Mouse (Mus musculus) forebrain, embryonic 10.5 days (tissue): ENCODE measurements around the gene Fcgr4. TPM values are rescaled to one million over a fixed set of nuclear protein-coding genes. Genes with fewer than 3 reads are reported as not detected.

ENCODE experiments used
- DNase-seq: peaks from one replicate; pipeline ENCODE4 v3.0.0-alpha.2; 2017; ENCODE audit warnings: low spot score; ENCODE audit errors: extremely low spot score
- H3K27ac ChIP-seq: fragments of 300-500 bp; sonication (generic); 2 replicates; pipeline ENCODE4 v1.5.1; 2016; ENCODE audit warnings: mild to moderate bottlenecking
- H3K27me3 ChIP-seq: fragments of 300-500 bp; sonication (generic); 2 replicates; pipeline ENCODE4 v1.6.1; 2016; ENCODE audit warnings: mild to moderate bottlenecking; ENCODE audit not compliant: poor library complexity, severe bottlenecking
- H3K36me3 ChIP-seq: fragments of 300-500 bp; sonication (generic); replicated peaks from 2 replicates; pipeline ENCODE4 v1.6.1; 2016; ENCODE audit warnings: mild to moderate bottlenecking, moderate library complexity
- H3K4me1 ChIP-seq: fragments of 300-500 bp; sonication (generic); 2 replicates; pipeline ENCODE4 v1.6.1; 2016
- H3K4me3 ChIP-seq: fragments of 300-500 bp; sonication (generic); 2 replicates; pipeline ENCODE4 v1.5.1; 2016; ENCODE audit warnings: mild to moderate bottlenecking, moderate library complexity
- H3K9me3 ChIP-seq: fragments of 300-500 bp; sonication (generic); 2 replicates; pipeline ENCODE4 v1.6.1; 2016; ENCODE audit warnings: mild to moderate bottlenecking, moderate library complexity
- WGBS: fragments of 180-500 bp; shearing (Covaris S2); methylation state at CpG from one replicate; pipeline ENCODE4 v1.1.7; 2016; 5-methylcytosine and 5-hydroxymethylcytosine counted together
- polyA plus RNA-seq: library from polyadenylated mRNA; unstranded; fragments of >200 nt; fragmentation: Nextera tagmentation; extraction: Ambion mirVana; gene quantifications from 2 replicates; pipeline ENCODE4 v1.2.1, GENCODE M21; 2016

The Fcgr4 gene
- polyA plus RNA-seq, 1 experiment from 2014 or later: 0.11 TPM

- Histone ChIP-seq H3K4me3 (no peak overlapping the region), H3K36me3 (no peaks in the 10 kb centered on the region), H3K27me3 (no peaks in the 10 kb centered on the region), H3K9me3 (no peaks in the 10 kb centered on the region), H3K27ac (no peak overlapping the region), H3K4me1 (no peaks in the 10 kb centered on the region)
- no peak for DNase-seq
- WGBS: 78% methylated on average over 9 of the region's 9 CpGs
These were observed 29.1 kb upstream of the Fcgr4 start for GRCm38 (mm10) chr1:170989656-170990055.

- no peaks in the 10 kb centered on the region for H3K36me3 ChIP-seq
- no peak for DNase-seq
- WGBS: 66% methylated on average over 5 of the region's 5 CpGs
These were observed 26.2 kb upstream of the Fcgr4 start for GRCm38 (mm10) chr1:170992550-170992949.

GRCm38 (mm10) chr1:170996034-170996433, 22.7 kb upstream of the Fcgr4 start:
- 86% methylated on average over 3 of the region's 3 CpGs for WGBS
- DNase-seq: no peak
- no peaks in the 10 kb centered on the region for H3K9me3 ChIP-seq

More at GRCm38 (mm10) chr1:170992550-170992949, 26.2 kb upstream of the Fcgr4 start:
- Histone ChIP-seq H3K4me1 (no peaks in the 10 kb centered on the region), H3K9me3 (no peaks in the 10 kb centered on the region), H3K27me3 (no peaks in the 10 kb centered on the region), H3K4me3 (no peak overlapping the region), H3K27ac (no peak overlapping the region)

GRCm38 (mm10) chr1:170996753-170997152, 22.0 kb upstream of the Fcgr4 start:
- Histone ChIP-seq H3K27me3 (no peaks in the 10 kb centered on the region), H3K9me3 (no peaks in the 10 kb centered on the region), H3K36me3 (no peaks in the 10 kb centered on the region), H3K27ac (no peak overlapping the region), H3K4me1 (0 out of 2 replicates have a peak, but pooled peaks cover 4% of the 10 kb centered on the region), H3K4me3 (no peak overlapping the region)
- 49% methylated on average over 3 of the region's 3 CpGs for WGBS
- DNase-seq: peak; percentile 41

More at GRCm38 (mm10) chr1:170996034-170996433, 22.7 kb upstream of the Fcgr4 start:
- Histone ChIP-seq H3K27ac (no peak overlapping the region), H3K4me1 (0 out of 2 replicates have a peak, but pooled peaks cover 4% of the 10 kb centered on the region), H3K36me3 (no peaks in the 10 kb centered on the region), H3K4me3 (no peak overlapping the region), H3K27me3 (no peaks in the 10 kb centered on the region)

- Histone ChIP-seq H3K36me3 (no peaks in the 10 kb centered on the region), H3K4me1 (0 out of 2 replicates have a peak, but pooled peaks cover 4% of the 10 kb centered on the region), H3K4me3 (peak overlapping the region; percentile 12), H3K27ac (no peak overlapping the region), H3K9me3 (no peaks in the 10 kb centered on the region), H3K27me3 (no peaks in the 10 kb centered on the region)
- no peak for DNase-seq
- 62% methylated on average over 21 of the region's 21 CpGs for WGBS
These were observed 20.7 kb upstream of the Fcgr4 start for GRCm38 (mm10) chr1:170997756-170998655.

GRCm38 (mm10) chr1:170999811-171000210, 18.9 kb upstream of the Fcgr4 start:
- Histone ChIP-seq H3K4me1 (0 out of 2 replicates have a peak, but pooled peaks cover 4% of the 10 kb centered on the region), H3K27ac (no peak overlapping the region), H3K9me3 (no peaks in the 10 kb centered on the region), H3K36me3 (no peaks in the 10 kb centered on the region), H3K4me3 (no peak overlapping the region), H3K27me3 (no peaks in the 10 kb centered on the region)
- no peak for DNase-seq

- H3K4me3 ChIP-seq: no peak overlapping the region
- H3K9me3 ChIP-seq: peaks cover 6% of the 10 kb centered on the region; the same call in 1 of the 2 replicates
- H3K27ac ChIP-seq: no peak overlapping the region
- no peaks in the 10 kb centered on the region for H3K27me3 ChIP-seq
- no peak for DNase-seq
- 74% methylated on average over 6 of the region's 6 CpGs for WGBS
- H3K4me1 ChIP-seq: no peaks in the 10 kb centered on the region
- H3K36me3 ChIP-seq: no peaks in the 10 kb centered on the region
These were observed 13.6 kb upstream of the Fcgr4 start for GRCm38 (mm10) chr1:171005081-171005480.

- Histone ChIP-seq H3K36me3 (no peaks in the 10 kb centered on the region), H3K4me3 (no peak overlapping the region), H3K27ac (no peak overlapping the region), H3K9me3 (peaks cover 9% of the 10 kb centered on the region; the same call in 1 of the 2 replicates), H3K27me3 (no peaks in the 10 kb centered on the region), H3K4me1 (no peaks in the 10 kb centered on the region)
- no peak for DNase-seq
These were observed 13.1 kb upstream of the Fcgr4 start for GRCm38 (mm10) chr1:171005586-171005985.

- Histone ChIP-seq H3K4me3 (no peak overlapping the region), H3K27ac (no peak overlapping the region), H3K27me3 (no peaks in the 10 kb centered on the region), H3K9me3 (peaks cover 9% of the 10 kb centered on the region; the same call in 1 of the 2 replicates), H3K4me1 (no peaks in the 10 kb centered on the region), H3K36me3 (no peaks in the 10 kb centered on the region)
- WGBS: 91% methylated on average over 4 of the region's 4 CpGs
- no peak for DNase-seq
These were observed 12.4 kb upstream of the Fcgr4 start for GRCm38 (mm10) chr1:171006335-171006734.

- no peak for DNase-seq
- Histone ChIP-seq H3K4me1 (no peaks in the 10 kb centered on the region), H3K36me3 (no peaks in the 10 kb centered on the region), H3K27me3 (no peaks in the 10 kb centered on the region), H3K27ac (no peak overlapping the region), H3K4me3 (no peak overlapping the region), H3K9me3 (peaks cover 9% of the 10 kb centered on the region; the same call in 1 of the 2 replicates)
- 90% methylated on average over 2 of the region's 2 CpGs for WGBS
These were observed 11.8 kb upstream of the Fcgr4 start for GRCm38 (mm10) chr1:171006905-171007304.

- H3K27me3 ChIP-seq: no peaks in the 10 kb centered on the region
- DNase-seq: no peak
- no peaks in the 10 kb centered on the region for H3K4me1 ChIP-seq
- WGBS: 85% methylated on average over 4 of the region's 4 CpGs
- no peaks in the 10 kb centered on the region for H3K36me3 ChIP-seq
- peaks cover 9% of the 10 kb centered on the region; the same call in 1 of the 2 replicates for H3K9me3 ChIP-seq
- no peak overlapping the region for H3K27ac ChIP-seq
- no peak overlapping the region for H3K4me3 ChIP-seq
These were observed 7.0 kb upstream of the Fcgr4 start for GRCm38 (mm10) chr1:171011733-171012132.

- Histone ChIP-seq H3K4me3 (no peak overlapping the region), H3K27me3 (no peaks in the 10 kb centered on the region), H3K27ac (no peak overlapping the region), H3K9me3 (no peaks in the 10 kb centered on the region), H3K36me3 (no peaks in the 10 kb centered on the region), H3K4me1 (0 out of 2 replicates have a peak, but pooled peaks cover 3% of the 10 kb centered on the region)
- 88% methylated on average over 6 of the region's 6 CpGs for WGBS
- no peak for DNase-seq
These were observed 1.9 kb upstream of the Fcgr4 start for GRCm38 (mm10) chr1:171016676-171017356.
